Mouse (Mus musculus) testis, adult 2 months (tissue): Measurements from ENCODE around the gene Wif1.

ENCODE experiments used
- CTCF ChIP-seq: fragments of 200-500 bp; IDR thresholded peaks from 2 replicates; pipeline ENCODE4 v1.5.1; 2012; ENCODE audit warnings: low read depth, mild to moderate bottlenecking, inconsistent platforms, low read length, moderate library complexity; ENCODE audit not compliant: control insufficient read depth, insufficient read depth, insufficient replicate concordance
- POLR2A ChIP-seq: fragments of 200-500 bp; IDR thresholded peaks from 2 replicates; pipeline ENCODE4 v1.6.1; 2012; ENCODE audit warnings: low read depth, mild to moderate bottlenecking, inconsistent platforms, low read length, moderate library complexity; ENCODE audit not compliant: control insufficient read depth

GRCm38 (mm10) chr10:121067416-121067951 is 33.7 kb downstream of the Wif1 start:
- TF ChIP-seq CTCF (no peak), POLR2A (no peak)
